Mouse (Mus musculus) CD8-positive naive resting alpha-beta T cell, adult 2 months (primary cell): ENCODE data around the gene Myzap.

ENCODE experiments used
- DNase-seq, 2 experiments: peaks; one replicate each; pipeline ENCODE4 v3.0.0; 2022; ENCODE audit warnings: low read depth in 2 of 2, low spot score in 2 of 2

Gene Myzap

DNA sequence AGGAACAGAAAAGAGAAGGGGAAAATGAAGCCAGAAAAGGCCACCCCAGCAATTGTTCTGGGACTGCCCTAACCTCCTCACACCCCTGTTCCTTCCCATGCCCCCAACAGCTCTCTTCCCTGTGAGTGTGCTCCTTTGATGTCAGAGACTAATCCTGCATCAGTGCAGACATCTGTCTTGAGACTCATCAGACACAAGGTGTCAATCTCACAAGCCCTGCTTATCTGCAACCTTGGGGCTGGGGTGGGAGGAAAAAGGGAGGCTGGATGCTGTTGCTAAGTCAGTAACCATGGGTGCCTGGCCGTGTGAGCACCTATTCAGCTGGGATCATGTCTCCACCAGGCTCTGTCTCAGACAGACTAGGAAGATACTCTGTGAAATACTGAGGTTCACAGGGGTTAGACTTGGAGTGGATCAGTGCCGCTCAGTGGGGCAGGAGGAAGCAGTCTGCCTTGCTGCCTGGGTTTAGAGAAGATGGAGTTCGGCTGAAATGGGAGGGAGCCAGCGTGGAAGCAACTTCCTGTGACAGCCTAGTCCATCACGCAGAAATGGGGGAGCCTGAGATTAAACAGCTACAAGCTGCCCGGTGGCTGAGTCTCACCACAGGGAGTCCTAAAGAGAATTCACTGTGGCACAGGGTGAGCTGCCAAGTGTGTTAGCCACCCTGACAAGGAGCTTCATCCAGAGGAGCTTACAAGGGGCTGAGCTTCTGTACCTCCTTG is 12.9 kb upstream of the Myzap start:
- no peak for DNase-seq

GRCm38 (mm10) chr9:71599861-71600260 is 7.7 kb upstream of the Myzap start:
- no peak for DNase-seq

DNA sequence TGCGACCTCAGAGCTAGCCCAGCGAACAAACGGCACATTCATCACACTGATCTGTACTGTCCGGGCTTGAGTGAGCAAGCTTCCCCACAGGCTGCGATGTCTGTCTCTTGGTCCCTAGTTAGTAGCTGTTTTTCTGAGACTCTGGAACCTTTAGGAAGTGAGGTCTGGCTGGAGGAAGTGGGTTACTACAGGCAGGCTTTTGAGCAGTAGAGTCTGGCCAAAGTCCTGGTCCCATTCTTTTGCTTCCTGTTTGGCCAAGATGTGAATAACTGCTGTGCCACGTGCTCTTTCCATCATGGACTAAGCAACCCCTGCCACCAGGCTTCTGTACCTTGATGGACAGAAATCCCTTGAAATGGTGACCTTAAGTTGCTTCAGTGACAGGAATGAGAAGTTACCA is 4.7 kb upstream of the Myzap start:
- no peak for DNase-seq

- DNase-seq = no peak
Measured at GRCm38 (mm10) chr9:71592577-71593285, 571 bp upstream of the Myzap start.

DNA sequence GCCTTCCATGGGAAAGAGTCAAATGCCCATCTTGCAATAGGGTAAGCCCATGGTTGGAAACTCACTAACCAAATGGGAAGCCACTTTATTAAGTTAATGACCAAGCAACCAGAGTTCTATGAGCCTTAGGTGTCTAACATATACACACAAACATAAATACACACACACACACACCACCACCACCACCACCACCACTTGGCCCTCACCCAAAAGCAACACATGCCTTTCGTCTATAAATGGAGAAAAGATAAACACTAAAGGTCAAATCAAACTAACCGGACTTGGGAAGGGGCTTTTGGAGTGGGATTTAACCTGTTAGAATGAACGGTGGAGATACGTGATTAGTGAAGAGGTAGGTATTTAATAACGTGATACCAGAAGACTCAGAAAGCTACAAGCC is 1.1 kb downstream of the Myzap start:
- no peak for DNase-seq

GRCm38 (mm10) chr9:71589771-71590170 is 2.4 kb downstream of the Myzap start:
- no peak for DNase-seq

DNA sequence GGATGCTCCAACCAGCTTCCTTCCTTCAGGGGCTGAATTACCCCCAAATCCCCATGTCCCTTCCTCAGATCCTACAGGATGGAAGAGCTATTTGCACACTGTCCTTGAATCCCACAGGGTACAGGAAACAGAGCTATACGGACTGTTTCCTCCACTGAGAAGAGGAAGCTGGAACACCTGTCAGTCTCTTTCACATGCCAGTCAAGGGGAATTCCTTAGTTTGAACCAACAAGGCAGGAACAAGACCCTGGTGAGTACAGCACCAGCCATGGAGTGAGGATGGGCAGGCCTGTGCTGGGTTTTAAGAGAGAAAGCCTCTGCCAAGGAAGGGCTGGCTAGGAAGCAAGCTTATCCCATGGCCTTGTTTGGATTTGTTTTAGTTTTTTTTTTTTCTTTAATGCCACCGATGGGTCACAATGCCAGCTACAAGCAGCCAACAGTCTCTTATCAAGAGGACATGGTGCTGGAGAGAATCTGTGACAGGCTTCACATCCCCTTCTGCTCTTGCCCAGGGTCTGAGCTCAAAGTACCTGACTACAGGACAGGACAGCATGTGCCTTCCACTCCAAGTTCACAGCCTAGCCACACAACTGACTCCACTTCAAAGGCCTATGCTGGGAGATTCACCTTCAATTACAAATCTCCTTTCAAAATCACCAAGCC is 3.1 kb downstream of the Myzap start:
- no peak for DNase-seq

DNA sequence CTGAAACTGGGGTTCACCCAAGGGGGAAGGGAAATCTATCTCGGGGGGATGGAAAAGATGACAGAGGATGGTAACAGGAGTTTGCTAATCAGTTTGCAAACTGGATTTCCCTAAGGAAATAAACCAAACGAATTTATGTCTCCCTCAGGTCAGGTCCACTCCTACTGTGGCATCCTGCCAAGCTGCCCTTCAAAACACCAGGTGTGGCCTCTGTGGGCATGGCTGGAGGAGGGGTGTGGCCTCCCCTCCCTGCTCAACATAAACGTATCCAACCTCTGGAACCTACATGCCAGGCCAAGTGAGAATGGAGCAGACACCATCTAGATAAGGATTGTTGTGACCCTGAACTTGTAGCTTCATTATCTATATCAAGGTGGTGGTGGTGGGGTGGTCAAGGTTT is 5.8 kb downstream of the Myzap start:
- no peak for DNase-seq

- no peak for DNase-seq
Measured at GRCm38 (mm10) chr9:71582771-71583170, 9.4 kb downstream of the Myzap start.

GRCm38 (mm10) chr9:71578896-71579564 is 13.1 kb downstream of the Myzap start:
- DNase-seq = no peak

- DNase-seq = no peak
Measured at GRCm38 (mm10) chr9:71574440-71574839, 17.7 kb downstream of the Myzap start.

GRCm38 (mm10) chr9:71573771-71574340 is 18.3 kb downstream of the Myzap start:
- DNase-seq = no peak

DNA sequence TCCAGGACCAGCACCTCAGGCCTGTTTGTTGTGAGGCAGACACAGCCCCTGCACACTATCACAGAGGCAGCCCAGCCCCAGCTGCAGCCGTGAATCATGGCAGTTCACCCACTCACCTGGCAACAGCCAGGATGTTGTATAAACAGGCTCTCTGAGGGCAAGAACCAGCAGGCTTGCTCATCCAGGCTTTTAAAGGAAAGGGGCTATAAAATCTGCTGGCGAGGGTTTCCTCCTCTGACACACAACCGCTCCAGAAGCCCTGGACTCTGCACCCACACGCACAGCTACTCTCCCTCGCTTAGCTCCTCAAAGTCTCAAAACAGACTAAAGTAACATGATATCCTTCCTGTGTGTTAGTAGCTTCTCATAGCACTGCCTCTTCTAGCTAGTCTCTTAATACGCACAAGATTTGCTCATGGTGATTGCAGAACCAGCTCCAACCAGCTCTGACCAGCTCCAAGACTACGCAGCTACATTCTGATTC is 21.0 kb downstream of the Myzap start:
- DNase-seq = no peak

- no peak for DNase-seq
Measured at GRCm38 (mm10) chr9:71570170-71570569, 22.0 kb downstream of the Myzap start.

DNA sequence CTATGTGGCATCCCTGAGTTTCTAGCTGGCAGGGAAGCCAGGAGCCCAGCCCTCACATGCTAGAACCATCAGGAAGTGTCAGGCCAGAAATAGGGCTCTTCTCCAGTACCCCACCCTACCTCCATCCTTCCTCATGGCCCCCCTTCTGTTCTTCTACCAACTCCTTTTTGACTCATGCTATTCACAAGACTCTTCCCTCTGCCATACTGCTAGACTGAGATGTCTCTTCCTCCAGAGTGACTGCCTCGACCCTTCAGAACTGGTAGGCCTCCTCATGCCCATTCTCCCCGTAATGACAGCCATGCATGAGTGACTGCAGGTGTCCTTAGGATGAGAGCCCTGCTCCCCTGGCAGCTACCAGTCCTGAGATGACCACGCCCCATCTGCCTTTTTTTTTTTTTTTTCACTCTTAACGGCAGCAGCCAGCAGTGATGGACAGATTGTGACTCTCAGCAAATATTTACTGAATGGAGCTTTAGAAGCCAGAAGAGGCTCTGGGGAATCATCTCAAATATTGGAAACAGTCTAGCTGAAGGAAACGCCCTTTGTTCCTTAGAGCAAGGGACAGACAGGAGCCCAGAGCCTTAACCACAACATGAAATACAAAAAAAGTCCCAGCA is 23.7 kb downstream of the Myzap start:
- DNase-seq = no peak

DNA sequence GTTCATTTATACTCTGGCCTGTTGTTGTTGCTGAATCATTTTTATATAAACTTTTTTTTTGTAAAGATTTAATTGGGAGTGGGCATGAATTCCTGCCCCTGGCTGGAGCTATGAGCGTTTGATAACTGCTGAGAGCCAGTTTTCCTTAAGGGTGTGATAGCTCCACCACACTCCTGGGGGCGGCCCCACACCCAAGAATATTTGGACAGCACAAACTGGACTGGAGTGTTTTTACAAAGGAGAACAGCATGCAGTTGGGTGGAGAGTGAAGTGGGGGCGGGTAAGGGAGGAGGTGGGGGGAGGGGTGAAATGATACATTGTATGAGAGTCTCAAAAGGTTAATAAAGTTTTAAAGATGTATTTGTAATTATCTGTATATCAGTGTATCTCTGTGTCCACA is 24.8 kb downstream of the Myzap start:
- no peak for DNase-seq

DNA sequence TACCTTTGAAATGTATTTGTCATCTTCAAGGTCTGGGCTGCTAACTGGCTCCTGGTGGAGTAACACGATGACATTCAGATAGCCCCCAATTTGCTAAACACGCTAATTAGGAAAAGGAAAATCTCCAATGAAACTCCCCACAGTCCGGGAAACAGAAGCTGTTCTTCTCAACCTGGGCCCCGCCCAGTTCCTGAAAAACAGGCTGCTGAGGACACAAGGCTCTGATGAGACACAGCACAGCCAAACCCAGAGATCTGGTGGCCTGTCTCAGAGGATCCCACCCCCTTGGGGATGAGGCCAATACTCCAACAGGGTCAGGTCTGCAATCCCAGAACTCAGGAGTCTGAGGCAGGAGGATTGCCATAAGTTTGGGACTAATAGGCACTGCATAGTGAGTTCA is 25.4 kb downstream of the Myzap start:
- DNase-seq = no peak

DNA sequence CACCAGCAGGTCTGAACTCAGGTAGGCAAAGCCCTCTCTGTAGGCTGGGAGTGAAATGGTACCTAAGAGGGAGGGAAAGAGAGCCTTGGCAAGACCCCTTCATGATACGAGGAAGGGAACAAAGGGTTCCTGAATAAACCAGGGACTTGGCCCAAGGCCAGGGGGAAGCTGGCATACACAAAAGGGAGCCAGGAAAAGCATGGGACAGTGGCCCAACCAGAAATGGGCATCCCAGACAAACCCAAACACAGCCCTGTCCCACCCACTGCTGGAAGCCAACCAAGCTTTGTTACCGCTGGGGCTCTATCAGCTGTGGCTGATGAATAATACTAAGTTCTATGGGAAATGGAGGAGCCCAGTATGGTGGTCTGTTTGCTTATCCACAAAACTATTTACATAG is 34.4 kb downstream of the Myzap start:
- DNase-seq = no peak

- DNase-seq = no peak
Measured at GRCm38 (mm10) chr9:71554001-71554400, 38.2 kb downstream of the Myzap start.

DNA sequence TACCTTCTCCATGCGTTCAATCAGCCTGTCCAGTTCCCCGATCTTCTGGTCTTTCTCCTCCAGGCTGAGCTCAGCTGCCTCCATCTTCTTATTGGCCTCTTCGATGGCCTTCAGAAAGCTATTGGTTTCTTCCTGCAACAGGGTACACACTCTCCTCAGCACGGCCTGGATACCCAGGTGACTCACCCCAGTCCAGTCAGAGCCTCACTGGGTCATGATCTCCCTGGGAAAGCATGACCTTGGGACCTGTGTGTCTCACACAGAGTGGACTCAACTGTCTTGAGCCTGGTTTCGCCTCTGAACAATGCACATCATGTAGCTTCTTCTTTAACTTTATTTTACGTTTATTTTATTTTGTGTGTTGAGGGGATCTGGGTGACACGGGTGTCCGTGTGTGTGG is 42.0 kb downstream of the Myzap start:
- no peak for DNase-seq
